Mouse (Mus musculus) midbrain, embryonic 13.5 days (tissue): Measurements from ENCODE around the gene Cyth4. TPM values are rescaled to one million over a fixed set of nuclear protein-coding genes. Genes with fewer than 3 reads are reported as not detected.

ENCODE experiments used
- ATAC-seq: fragments of 200-750 bp; cut with Nextera tagmentation; 2 replicates; pipeline ENCODE4 v1.8.0; 2017; ENCODE audit warnings: mild to moderate bottlenecking, moderate TSS enrichment, moderate library complexity
- H3K27ac ChIP-seq: fragments of 300-500 bp; sonication (generic); 2 replicates; pipeline ENCODE4 v1.5.1; 2015; ENCODE audit warnings: inconsistent platforms, mild to moderate bottlenecking, moderate library complexity
- H3K27me3 ChIP-seq: fragments of 300-500 bp; sonication (generic); 2 replicates; pipeline ENCODE4 v1.6.1; 2015; ENCODE audit warnings: mild to moderate bottlenecking, inconsistent platforms
- H3K36me3 ChIP-seq: fragments of 300-500 bp; sonication (generic); 2 replicates; pipeline ENCODE4 v1.6.1; 2015; ENCODE audit warnings: mild to moderate bottlenecking, inconsistent platforms
- H3K4me1 ChIP-seq: fragments of 300-500 bp; sonication (generic); replicated peaks from 2 replicates; pipeline ENCODE4 v1.6.1; 2015; ENCODE audit warnings: inconsistent platforms
- H3K4me2 ChIP-seq: fragments of 300-500 bp; sonication (generic); replicated peaks from 2 replicates; pipeline ENCODE4 v1.6.1; 2015; ENCODE audit warnings: moderate library complexity, mild to moderate bottlenecking, inconsistent platforms
- H3K4me3 ChIP-seq: fragments of 300-500 bp; sonication (generic); replicated peaks from 2 replicates; pipeline ENCODE4 v1.5.1; 2015; ENCODE audit warnings: mild to moderate bottlenecking, inconsistent platforms
- H3K9ac ChIP-seq: fragments of 300-500 bp; sonication (generic); replicated peaks from 2 replicates; pipeline ENCODE4 v1.6.1; 2015; ENCODE audit warnings: mild to moderate bottlenecking, inconsistent platforms
- H3K9me3 ChIP-seq: fragments of 300-500 bp; sonication (generic); 2 replicates; pipeline ENCODE4 v1.6.1; 2016; ENCODE audit warnings: mild to moderate bottlenecking, inconsistent platforms
- WGBS: fragments of 180-500 bp; shearing (Covaris S2); methylation state at CpG from one replicate; pipeline ENCODE4 v1.1.7; 2015; 5-methylcytosine and 5-hydroxymethylcytosine counted together
- polyA plus RNA-seq: library from polyadenylated mRNA; unstranded; fragments of >200 nt; fragmentation: Nextera tagmentation; extraction: Ambion mirVana; gene quantifications from 2 replicates; pipeline ENCODE4 v1.2.1, GENCODE M21; 2015

Cyth4 gene
- polyA plus RNA-seq, 1 experiment from 2014 or later, result 5.8 TPM

DNA sequence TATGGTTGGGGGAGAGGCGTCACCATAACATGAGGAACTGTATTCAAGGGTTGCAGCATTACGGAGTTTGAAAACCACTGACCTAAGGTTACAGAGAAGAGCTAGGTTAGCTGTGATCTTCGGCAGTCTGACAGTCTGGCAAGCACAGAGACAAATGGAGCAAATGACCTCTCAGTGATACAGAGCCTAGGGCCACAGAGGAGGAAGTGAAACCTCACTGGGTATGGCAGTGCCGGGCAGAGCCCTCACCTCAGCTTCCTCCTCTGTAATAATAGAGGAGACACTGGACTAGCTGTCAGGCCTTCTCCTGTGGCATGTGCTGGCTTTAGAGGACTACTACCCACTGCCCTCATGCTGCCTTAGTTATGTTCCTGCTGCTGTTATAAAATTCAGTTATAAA is 7.9 kb upstream of the Cyth4 start:
- WGBS, result 93% methylated on average over 4 of the region's 4 CpGs
- no peak overlapping the region for H3K4me2 ChIP-seq
- ATAC-seq, result no peak

DNA sequence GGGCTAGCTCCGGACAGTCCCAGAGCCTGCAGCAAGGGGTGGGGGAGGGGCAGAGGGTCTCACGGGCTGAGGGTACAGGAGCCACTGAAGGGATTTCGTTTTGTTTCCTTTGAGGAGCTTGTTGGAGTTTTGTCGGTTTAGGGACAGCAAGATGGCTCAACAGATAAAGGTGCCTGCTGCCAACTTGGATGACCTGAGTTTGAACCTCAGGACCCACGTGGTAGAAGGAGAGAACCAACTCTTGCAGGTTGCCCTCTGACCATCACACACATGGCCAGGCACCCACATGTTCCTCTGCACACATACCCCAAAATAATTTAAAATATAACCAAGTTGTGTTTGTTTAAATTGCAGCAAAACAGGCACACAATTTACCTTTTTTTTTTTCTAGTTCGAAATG is 6.9 kb upstream of the Cyth4 start:
- Histone ChIP-seq H3K9ac (no peak overlapping the region), H3K4me3 (no peak overlapping the region), H3K27me3 (no peaks in the 10 kb centered on the region), H3K36me3 (no peaks in the 10 kb centered on the region), H3K9me3 (0 out of 2 replicates have a peak, but pooled peaks cover under 1% of the 10 kb centered on the region), H3K4me1 (no peaks in the 10 kb centered on the region), H3K4me2 (no peak overlapping the region), H3K27ac (no peak overlapping the region)
- WGBS, result 85% methylated on average over 6 of the region's 6 CpGs
- ATAC-seq, result no peak

More for the DNA sequence above, 7.9 kb upstream of the Cyth4 start:
- H3K4me3 ChIP-seq, result no peak overlapping the region
- H3K9me3 ChIP-seq, result peaks cover 5% of the 10 kb centered on the region; the same call in 1 of the 2 replicates
- no peak overlapping the region for H3K27ac ChIP-seq
- no peaks in the 10 kb centered on the region for H3K4me1 ChIP-seq
- no peak overlapping the region for H3K9ac ChIP-seq
- H3K27me3 ChIP-seq, result no peaks in the 10 kb centered on the region
- H3K36me3 ChIP-seq, result no peaks in the 10 kb centered on the region

DNA sequence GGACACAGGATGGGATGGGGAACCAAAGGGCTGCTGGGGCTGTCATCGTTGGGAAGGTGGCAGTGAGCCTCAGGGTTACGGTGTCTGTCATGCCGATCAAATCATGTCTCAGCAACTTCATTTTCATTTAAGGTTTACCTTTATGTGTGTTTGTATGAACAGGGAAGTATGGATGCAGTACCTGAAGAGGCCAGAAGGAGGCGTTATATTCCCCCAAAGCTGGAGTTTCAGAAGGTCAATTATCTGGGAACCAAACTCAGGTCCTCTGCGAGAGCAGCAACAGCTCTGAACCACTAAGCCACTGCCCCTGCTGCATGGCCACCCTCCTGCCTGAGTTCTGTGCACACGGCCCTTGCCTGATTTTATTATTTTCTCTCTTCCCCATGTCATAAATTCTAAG is 6.1 kb upstream of the Cyth4 start:
- H3K27ac ChIP-seq, result no peak overlapping the region
- H3K4me2 ChIP-seq, result no peak overlapping the region
- no peaks in the 10 kb centered on the region for H3K27me3 ChIP-seq
- 83% methylated on average over 6 of the region's 6 CpGs for WGBS
- H3K9ac ChIP-seq, result no peak overlapping the region
- no peaks in the 10 kb centered on the region for H3K9me3 ChIP-seq
- ATAC-seq, result no peak
- no peak overlapping the region for H3K4me3 ChIP-seq
- no peaks in the 10 kb centered on the region for H3K4me1 ChIP-seq
- no peaks in the 10 kb centered on the region for H3K36me3 ChIP-seq

DNA sequence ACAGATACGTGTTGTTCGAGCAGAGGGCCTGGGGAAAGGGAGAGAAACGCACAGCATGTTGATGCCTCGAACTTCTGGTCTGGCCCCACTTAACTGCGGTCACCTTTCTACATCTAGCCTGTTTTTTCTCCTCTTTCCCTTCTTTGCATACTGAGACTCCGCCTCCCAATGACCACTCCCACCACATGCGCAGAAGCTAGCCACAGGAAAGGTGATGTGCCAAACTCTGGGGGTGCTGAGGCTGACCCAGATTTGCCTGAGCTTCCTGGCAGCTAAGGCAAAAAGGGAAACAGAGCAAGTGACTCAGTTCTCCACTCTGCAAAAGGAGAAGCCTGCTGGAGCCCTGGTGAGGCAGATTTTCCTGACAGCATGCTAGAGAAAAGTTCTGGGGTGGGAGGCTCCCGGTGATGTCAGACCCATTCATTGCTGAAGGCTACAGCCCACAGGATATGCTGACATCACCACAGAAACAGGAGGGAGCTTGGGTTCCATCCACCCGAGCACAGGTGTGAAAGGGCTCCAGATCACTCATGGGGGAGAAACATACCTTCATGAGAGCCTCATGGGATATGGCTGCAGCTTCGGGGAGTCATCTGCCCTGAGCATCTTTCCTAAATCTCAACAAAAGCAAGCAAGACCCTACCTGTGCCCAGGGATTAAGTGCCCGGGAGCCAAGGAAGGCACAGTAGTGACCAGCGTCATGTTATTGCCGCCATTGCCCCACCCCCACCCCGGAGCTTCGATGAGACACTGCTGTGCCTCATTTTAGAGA is 5.0 kb upstream of the Cyth4 start:
- Histone ChIP-seq H3K27me3 (no peaks in the 10 kb centered on the region), H3K9me3 (no peaks in the 10 kb centered on the region), H3K36me3 (no peaks in the 10 kb centered on the region), H3K4me1 (no peaks in the 10 kb centered on the region), H3K4me2 (no peak overlapping the region), H3K4me3 (no peak overlapping the region), H3K9ac (no peak overlapping the region), H3K27ac (no peak overlapping the region)
- no peak for ATAC-seq
- WGBS, result 69% methylated on average over 15 of the region's 15 CpGs

DNA sequence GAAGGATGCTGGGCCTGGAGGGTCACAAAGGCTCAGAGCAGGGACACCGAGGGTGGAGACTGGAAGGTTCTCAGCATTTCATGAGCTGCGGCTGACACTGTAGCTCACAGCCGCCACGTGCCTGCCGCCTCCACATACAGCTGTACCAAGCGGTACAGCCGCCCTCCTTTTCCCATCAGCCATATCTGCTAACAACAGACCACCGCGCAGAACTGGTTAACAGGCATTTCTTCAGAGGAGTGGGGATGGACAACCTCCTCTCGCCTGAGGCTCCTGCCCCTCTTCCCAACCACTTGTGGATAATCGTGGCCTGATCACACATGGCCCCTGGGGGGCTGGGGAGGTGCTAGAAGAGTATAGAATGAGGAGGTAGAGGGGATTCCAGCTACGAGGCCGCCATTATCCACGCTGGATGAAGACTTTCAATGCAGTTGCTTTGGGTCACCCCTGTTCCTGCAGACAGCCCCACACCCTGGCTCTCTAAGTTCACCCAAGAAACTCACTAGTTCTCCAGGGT is 4.3 kb upstream of the Cyth4 start:
- H3K4me2 ChIP-seq, result no peak overlapping the region
- no peak overlapping the region for H3K4me3 ChIP-seq
- no peaks in the 10 kb centered on the region for H3K9me3 ChIP-seq
- 80% methylated on average over 14 of the region's 14 CpGs for WGBS
- no peak for ATAC-seq
- no peaks in the 10 kb centered on the region for H3K27me3 ChIP-seq
- no peak overlapping the region for H3K9ac ChIP-seq
- no peaks in the 10 kb centered on the region for H3K4me1 ChIP-seq
- H3K27ac ChIP-seq, result no peak overlapping the region
- H3K36me3 ChIP-seq, result no peaks in the 10 kb centered on the region

DNA sequence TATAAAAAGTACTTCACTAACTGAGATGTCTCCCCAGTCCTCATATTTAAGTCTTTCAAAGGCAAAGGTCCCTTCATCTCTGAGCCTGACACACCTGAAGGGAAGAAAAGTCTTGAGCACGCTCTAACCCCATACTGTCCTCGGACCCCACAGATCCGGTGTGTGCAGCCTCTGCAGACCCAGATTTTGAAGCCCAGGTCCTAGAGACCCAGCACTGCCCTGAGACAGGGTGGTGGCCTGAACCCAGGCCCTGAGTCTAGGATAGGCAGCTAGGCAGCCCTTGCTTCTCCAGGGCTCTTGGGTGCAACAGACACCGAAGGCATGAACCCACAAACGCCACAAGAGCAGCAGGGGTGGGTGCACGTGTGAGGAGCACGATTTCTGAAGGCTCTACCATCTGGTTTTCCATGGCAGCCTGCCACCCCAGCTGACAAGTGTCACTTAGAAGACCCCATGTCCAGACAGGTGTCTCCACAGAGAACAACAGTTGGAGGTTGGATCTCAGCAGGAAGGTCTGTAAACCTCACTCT is 2.9 kb upstream of the Cyth4 start:
- no peak for ATAC-seq

DNA sequence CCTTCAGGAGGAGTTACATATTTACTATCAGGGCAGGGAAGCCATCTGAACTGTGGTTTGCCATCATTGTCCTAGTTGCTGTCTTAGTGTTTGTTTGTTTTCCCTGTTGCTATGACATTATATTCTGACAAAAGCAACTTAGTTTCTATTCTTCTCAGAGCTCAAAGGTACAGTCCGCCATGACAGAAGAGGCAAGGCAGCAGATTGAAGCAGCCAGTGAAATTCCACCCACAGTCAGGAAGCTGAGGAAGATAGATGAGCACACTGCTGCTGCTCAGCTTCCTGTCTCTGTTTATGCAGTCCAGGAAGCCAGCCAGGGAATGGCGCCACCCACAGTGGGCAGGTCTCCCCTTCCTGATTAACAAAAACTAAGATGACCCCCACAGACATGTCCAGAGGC is 2.0 kb upstream of the Cyth4 start:
- Histone ChIP-seq H3K4me3 (no peak overlapping the region), H3K4me1 (no peaks in the 10 kb centered on the region), H3K36me3 (no peaks in the 10 kb centered on the region), H3K4me2 (no peak overlapping the region), H3K27ac (no peak overlapping the region), H3K9ac (no peak overlapping the region), H3K27me3 (no peaks in the 10 kb centered on the region), H3K9me3 (no peaks in the 10 kb centered on the region)
- 94% methylated on average over 2 of the region's 2 CpGs for WGBS
- ATAC-seq, result no peak

More for the DNA sequence above, 2.9 kb upstream of the Cyth4 start:
- Histone ChIP-seq H3K27me3 (no peaks in the 10 kb centered on the region), H3K27ac (no peak overlapping the region), H3K9ac (no peak overlapping the region), H3K4me3 (no peak overlapping the region), H3K4me2 (no peak overlapping the region), H3K4me1 (no peaks in the 10 kb centered on the region), H3K9me3 (no peaks in the 10 kb centered on the region), H3K36me3 (no peaks in the 10 kb centered on the region)
- WGBS, result 89% methylated on average over 7 of the region's 7 CpGs

DNA sequence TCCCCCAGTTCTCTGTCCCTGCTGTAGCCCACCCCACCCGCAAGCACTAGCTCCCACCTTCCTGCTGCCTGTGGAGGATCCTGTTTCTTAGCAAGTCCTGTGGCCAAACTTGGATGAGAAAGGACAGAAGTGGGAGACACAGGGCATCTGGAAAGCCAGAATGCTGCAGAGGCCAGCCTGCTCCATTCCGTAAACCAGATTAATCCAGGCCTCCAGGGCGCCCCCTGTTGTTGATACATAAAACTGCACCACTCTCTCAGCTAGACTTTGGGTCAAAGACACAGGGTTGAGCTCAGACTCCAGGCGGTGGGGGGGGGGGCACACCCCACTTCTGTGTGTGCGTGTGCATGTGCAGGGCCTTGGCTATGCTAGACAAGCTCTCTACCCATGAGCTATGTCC is 1.4 kb upstream of the Cyth4 start:
- 70% methylated on average over 5 of the region's 5 CpGs for WGBS
- no peaks in the 10 kb centered on the region for H3K4me1 ChIP-seq
- H3K27me3 ChIP-seq, result no peaks in the 10 kb centered on the region
- H3K9me3 ChIP-seq, result no peaks in the 10 kb centered on the region
- no peaks in the 10 kb centered on the region for H3K36me3 ChIP-seq
- no peak overlapping the region for H3K9ac ChIP-seq
- H3K27ac ChIP-seq, result no peak overlapping the region
- ATAC-seq, result no peak
- H3K4me2 ChIP-seq, result no peak overlapping the region
- no peak overlapping the region for H3K4me3 ChIP-seq

DNA sequence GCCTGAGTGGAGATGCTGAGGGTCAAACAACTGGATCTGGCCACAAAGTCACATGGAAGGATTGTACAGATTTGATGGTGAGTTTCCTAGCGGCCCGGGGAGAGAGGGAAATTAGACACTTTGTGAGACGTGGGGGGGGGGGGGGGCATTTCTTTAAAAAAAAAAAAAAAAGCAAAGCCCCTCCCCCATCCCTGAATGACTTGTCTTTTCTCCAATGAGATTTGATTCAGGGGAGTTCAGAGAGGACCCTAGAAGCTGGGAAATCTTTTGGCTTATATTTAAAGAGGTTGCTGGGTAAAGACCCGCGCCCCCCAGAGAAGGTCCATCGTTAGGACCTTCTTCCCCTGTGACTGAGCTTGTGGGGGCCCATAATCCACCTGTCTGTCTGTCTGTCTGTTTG is 343 bp upstream of the Cyth4 start:
- Histone ChIP-seq H3K36me3 (no peaks in the 10 kb centered on the region), H3K4me3 (no peak overlapping the region), H3K9ac (no peak overlapping the region), H3K27me3 (no peaks in the 10 kb centered on the region), H3K4me1 (no peaks in the 10 kb centered on the region), H3K9me3 (no peaks in the 10 kb centered on the region), H3K4me2 (no peak overlapping the region), H3K27ac (no peak overlapping the region)
- WGBS, result 87% methylated on average over 6 of the region's 6 CpGs
- ATAC-seq, result no peak

DNA sequence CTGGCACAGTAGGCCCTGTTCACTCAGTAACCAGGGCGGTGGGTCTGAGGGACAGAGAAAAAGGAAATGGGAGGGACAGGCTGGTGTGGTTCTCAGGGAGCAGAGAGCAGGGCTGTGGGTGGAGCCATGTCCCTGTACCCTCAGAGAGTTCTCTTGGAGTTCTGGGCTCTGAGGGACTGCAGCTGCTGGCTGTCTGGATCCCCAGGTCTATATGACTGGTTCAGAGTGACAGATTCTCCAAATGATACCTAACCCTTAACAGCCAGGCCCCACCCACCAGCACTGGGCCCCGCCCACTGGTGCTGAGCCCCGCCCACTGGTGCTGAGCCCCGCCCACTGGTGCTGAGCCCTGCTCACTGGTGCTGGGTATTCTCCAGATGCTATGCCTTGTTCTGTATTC is 882 bp downstream of the Cyth4 start:
- Histone ChIP-seq H3K4me1 (no peaks in the 10 kb centered on the region), H3K9ac (no peak overlapping the region), H3K27me3 (no peaks in the 10 kb centered on the region), H3K9me3 (no peaks in the 10 kb centered on the region), H3K4me2 (no peak overlapping the region), H3K36me3 (no peaks in the 10 kb centered on the region), H3K4me3 (no peak overlapping the region), H3K27ac (no peak overlapping the region)
- no peak for ATAC-seq
- 68% methylated on average over 4 of the region's 4 CpGs for WGBS

DNA sequence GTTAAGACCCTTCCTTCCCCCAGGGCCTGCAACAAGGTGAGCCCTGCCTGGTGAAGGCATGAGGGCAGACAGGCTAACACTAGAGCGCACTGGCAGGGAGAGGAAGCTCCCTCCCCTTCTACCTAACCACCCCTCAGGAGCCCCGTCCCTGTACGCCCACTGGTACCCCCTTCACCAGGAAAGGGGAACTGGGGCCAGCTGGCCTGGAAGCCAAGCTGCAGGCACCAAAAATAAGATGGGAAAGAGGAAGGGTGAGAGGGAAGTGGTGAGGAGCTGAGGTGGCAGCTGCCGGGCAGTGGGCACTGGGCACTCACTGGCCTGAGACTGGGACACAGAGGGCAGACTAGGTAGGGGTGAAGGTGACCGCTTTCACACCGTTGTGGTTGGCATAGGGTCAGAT is 2.3 kb downstream of the Cyth4 start:
- Histone ChIP-seq H3K9ac (no peak overlapping the region), H3K4me2 (no peak overlapping the region), H3K27ac (no peak overlapping the region), H3K27me3 (no peaks in the 10 kb centered on the region), H3K9me3 (no peaks in the 10 kb centered on the region), H3K4me3 (no peak overlapping the region), H3K36me3 (no peaks in the 10 kb centered on the region), H3K4me1 (no peaks in the 10 kb centered on the region)
- WGBS, result 94% methylated on average over 6 of the region's 6 CpGs
- ATAC-seq, result no peak

DNA sequence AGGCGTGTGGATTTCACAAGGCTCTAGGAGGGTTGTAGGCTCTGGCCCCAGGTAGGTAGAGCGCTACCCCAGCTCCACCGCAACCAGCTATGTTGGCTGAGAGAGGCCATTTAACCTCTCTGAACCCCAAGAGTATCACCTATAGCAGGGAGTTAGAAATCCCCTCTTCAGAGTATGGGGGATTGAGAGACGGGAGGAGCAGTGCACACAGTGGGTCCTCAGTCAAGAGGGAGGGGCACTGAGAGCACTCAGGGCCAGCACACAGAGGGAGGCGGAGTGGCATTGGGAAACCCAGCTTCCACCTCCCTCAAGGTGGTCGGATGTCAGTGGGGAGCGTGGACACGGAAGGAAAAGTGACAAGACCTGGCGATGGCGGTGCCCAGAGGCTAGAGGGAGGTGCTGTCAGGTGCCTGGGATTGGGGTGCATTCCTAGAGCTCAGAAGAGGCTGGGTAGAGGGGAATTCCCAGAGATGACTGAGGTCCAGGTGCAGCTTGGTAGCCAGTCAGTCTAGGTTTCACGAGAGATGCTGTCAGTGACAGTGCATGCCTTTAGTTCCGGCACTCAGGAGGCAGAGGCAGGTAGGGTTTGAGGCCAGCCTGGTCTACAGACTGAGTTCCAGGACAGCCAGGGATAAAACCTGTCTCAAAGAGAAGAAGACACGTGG is 2.8 kb downstream of the Cyth4 start:
- Histone ChIP-seq H3K4me3 (no peak overlapping the region), H3K9me3 (no peaks in the 10 kb centered on the region), H3K27me3 (no peaks in the 10 kb centered on the region), H3K4me2 (no peak overlapping the region), H3K36me3 (no peaks in the 10 kb centered on the region), H3K4me1 (no peaks in the 10 kb centered on the region), H3K27ac (no peak overlapping the region), H3K9ac (no peak overlapping the region)
- ATAC-seq, result no peak
- 83% methylated on average over 13 of the region's 13 CpGs for WGBS
